Mouse (Mus musculus): Measurements from ENCODE around the gene Igdcc3. TPM values are rescaled to one million over a fixed set of nuclear protein-coding genes. Genes with fewer than 3 reads are reported as not detected.

Igdcc3 gene
- polyA plus RNA-seq, 1 experiment from 2014 or later = 17.0 TPM

DNA sequence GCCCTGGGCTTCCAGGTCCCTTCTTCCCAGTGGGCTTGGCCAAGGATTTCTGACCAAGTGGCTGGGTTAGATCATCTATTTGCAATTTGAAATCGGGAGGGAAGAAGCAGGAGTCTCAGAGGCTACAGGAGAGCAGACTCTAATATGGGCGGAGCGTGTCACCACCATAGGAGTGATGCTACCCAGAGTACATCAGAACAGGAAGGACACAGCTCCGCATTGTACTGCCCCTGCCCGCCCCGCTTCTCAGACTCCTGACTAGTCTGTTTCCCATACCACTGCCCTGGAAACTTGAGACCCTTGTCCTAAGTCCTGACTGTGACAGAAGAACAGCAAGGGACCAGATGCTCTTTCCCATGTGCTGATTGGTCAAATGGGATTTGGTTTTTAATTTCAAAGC is 16.6 kb downstream of the Igdcc3 start:
- H3K9ac ChIP-seq (replicated peaks; ENCODE audit: low read length) = no peak overlapping the region
- no peaks in the 10 kb centered on the region for H3K9me3 ChIP-seq (replicated peaks; ENCODE audit: control insufficient read depth, low read length)
- ATAC-seq (replicated peaks; ENCODE audit: insufficient number of reproducible peaks, low FRiP score, low TSS enrichment, low read depth) = no peak; the same call in 1 of the 2 replicates
- no peak overlapping the region for H3K27ac ChIP-seq (replicated peaks; ENCODE audit: low read depth, low read length)
- H3K4me3 ChIP-seq (ENCODE audit: low read depth, low read length) = no peak overlapping the region
- peak; percentile 64 for DNase-seq (ENCODE audit: low spot score)
- peaks cover 23% of the 10 kb centered on the region for H3K4me1 ChIP-seq (ENCODE audit: control insufficient read depth, insufficient read depth, low read length)
- H3K36me3 ChIP-seq (replicated peaks; ENCODE audit: control insufficient read depth, insufficient read depth, low read depth, low read length) = no peaks in the 10 kb centered on the region
- H3K27me3 ChIP-seq (ENCODE audit: control insufficient read depth, insufficient read depth, low read length) = no peaks in the 10 kb centered on the region
- H3K4me2 ChIP-seq (ENCODE audit: low read depth, low read length) = no peak overlapping the region
- WGBS = 18% methylated on average over 6 of the region's 6 CpGs

DNA sequence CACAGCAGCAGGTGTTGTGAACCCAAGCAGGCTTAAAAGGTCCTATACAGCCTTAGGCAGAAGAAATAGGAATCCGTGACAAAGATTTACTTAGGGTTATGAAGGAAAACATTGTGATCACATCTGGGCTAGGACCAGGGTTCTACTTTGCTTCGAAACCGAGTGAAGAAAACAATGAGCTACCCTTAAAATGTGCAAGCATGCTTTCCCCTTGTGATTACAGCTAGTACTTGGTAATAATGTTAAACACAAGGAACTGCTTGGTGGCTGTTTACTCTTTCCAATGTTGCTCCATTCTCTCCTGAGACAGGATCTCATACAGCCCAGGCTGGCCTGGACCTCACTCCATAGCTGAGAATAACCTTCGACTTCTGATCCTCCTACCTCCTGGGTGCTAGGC is 20.2 kb downstream of the Igdcc3 start:
- Histone ChIP-seq H3K27me3 (ENCODE audit: control insufficient read depth, insufficient read depth, low read length) (no peaks in the 10 kb centered on the region), H3K4me1 (ENCODE audit: control insufficient read depth, insufficient read depth, low read length) (peaks cover 13% of the 10 kb centered on the region), H3K9ac (replicated peaks; ENCODE audit: low read length) (0 out of 2 replicates have a peak overlapping the region, but pooled peaks have one; percentile 15), H3K4me2 (ENCODE audit: low read depth, low read length) (no peak overlapping the region; the same call in 1 of the 2 replicates), H3K27ac (replicated peaks; ENCODE audit: low read depth, low read length) (peak overlapping the region; percentile 49), H3K9me3 (replicated peaks; ENCODE audit: control insufficient read depth, low read length) (no peaks in the 10 kb centered on the region), H3K36me3 (replicated peaks; ENCODE audit: control insufficient read depth, insufficient read depth, low read depth, low read length) (no peaks in the 10 kb centered on the region), H3K4me3 (ENCODE audit: low read depth, low read length) (no peak overlapping the region)
- DNase-seq (ENCODE audit: low spot score) (no peak), ATAC-seq (replicated peaks; ENCODE audit: insufficient number of reproducible peaks, low FRiP score, low TSS enrichment, low read depth) (no peak)
- 15% methylated on average over 4 of the region's 4 CpGs for whole genome bisulfite sequencing

DNA sequence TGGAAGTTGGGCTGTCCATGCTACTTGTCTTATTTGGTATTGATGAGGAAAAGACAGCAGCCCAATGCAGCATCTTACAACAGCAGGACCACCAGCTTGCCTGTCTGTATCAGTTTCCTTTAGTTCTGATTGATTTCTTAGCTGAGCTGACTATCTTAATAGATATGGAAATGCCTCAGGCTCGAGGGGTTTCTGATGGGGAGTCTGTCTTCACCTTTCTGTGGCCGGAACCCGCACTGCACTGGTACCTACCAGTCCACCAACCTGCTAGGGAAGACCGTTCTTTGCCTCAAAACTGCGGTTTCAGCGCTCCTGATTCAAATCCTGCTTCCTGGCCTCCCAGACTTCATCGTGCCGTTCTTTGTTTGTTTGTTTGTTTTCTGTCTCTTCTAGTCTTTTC is 20.9 kb downstream of the Igdcc3 start:
- DNase-seq (ENCODE audit: low spot score) (no peak), ATAC-seq (replicated peaks; ENCODE audit: insufficient number of reproducible peaks, low FRiP score, low TSS enrichment, low read depth) (no peak)
- H3K27ac ChIP-seq (replicated peaks; ENCODE audit: low read depth, low read length) = peak overlapping the region; percentile 72; the same call in 1 of the 2 replicates
- H3K36me3 ChIP-seq (replicated peaks; ENCODE audit: control insufficient read depth, insufficient read depth, low read depth, low read length) = no peaks in the 10 kb centered on the region
- no peak overlapping the region for H3K4me3 ChIP-seq (ENCODE audit: low read depth, low read length)
- no peak overlapping the region; the same call in 1 of the 2 replicates for H3K9ac ChIP-seq (replicated peaks; ENCODE audit: low read length)
- no peak overlapping the region; the same call in 1 of the 2 replicates for H3K4me2 ChIP-seq (ENCODE audit: low read depth, low read length)
- WGBS = 9% methylated on average over 8 of the region's 8 CpGs
- H3K27me3 ChIP-seq (ENCODE audit: control insufficient read depth, insufficient read depth, low read length) = no peaks in the 10 kb centered on the region
- peaks cover 12% of the 10 kb centered on the region for H3K4me1 ChIP-seq (ENCODE audit: control insufficient read depth, insufficient read depth, low read length)
- H3K9me3 ChIP-seq (replicated peaks; ENCODE audit: control insufficient read depth, low read length) = no peaks in the 10 kb centered on the region

DNA sequence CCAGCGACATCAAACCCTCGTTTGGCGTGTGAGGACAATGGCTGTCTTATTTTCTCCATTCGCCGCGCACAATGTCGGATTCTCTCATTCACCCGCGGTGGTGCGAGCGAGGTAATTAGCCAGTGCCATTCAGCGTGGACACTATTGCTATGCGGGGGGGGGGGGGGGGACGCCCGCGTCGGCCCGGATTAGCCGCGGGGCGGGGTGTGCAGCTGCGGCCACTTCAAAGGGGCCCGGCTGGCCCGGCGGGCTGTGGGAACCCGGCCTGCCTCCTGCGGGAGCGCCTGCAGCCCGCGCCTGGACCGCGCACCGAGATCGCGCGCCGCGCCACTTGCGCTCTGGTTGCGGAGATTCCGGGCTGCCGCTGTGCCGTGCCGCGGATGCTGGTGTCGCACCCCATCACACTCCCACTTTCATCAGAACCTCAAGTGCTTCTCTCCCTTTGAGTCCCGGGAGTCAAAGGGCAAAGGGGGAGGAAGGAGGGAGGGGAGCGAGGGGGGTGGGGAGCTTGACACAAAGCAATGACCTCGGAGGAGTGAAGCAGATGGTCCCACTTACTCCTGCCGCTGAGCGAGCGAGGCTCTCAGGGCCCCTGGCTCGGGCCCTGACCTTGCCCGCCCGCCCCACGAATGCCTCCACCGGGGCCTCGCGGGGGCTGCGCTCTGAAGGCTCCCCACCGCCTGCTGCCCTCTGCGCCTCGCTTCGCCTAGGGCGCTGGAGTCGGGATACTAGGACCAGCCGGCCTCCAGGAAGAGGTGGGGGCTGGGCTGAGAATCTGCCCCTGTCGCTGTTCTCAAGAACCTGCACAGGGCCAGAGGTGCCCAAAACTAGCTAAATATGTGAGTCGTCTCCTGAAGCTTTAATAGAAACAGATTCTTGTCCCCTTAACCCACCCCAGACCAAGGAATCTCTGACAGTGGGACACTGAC is 22.0 kb downstream of the Igdcc3 start:
- WGBS = under 1% methylated on average over 58 of the region's 69 CpGs
- Histone ChIP-seq H3K27ac (replicated peaks; ENCODE audit: low read depth, low read length) (peak overlapping the region; percentile 72), H3K9ac (replicated peaks; ENCODE audit: low read length) (peak overlapping the region; percentile 70), H3K9me3 (replicated peaks; ENCODE audit: control insufficient read depth, low read length) (no peaks in the 10 kb centered on the region), H3K27me3 (ENCODE audit: control insufficient read depth, insufficient read depth, low read length) (no peaks in the 10 kb centered on the region), H3K4me3 (ENCODE audit: low read depth, low read length) (peak overlapping the region; percentile 44), H3K4me1 (ENCODE audit: control insufficient read depth, insufficient read depth, low read length) (peaks cover 11% of the 10 kb centered on the region), H3K36me3 (replicated peaks; ENCODE audit: control insufficient read depth, insufficient read depth, low read depth, low read length) (no peaks in the 10 kb centered on the region), H3K4me2 (ENCODE audit: low read depth, low read length) (peak overlapping the region; percentile 77)
- DNase-seq (ENCODE audit: low spot score) = peak; percentile 85
- peak; percentile 66 for ATAC-seq (replicated peaks; ENCODE audit: insufficient number of reproducible peaks, low FRiP score, low TSS enrichment, low read depth)

DNA sequence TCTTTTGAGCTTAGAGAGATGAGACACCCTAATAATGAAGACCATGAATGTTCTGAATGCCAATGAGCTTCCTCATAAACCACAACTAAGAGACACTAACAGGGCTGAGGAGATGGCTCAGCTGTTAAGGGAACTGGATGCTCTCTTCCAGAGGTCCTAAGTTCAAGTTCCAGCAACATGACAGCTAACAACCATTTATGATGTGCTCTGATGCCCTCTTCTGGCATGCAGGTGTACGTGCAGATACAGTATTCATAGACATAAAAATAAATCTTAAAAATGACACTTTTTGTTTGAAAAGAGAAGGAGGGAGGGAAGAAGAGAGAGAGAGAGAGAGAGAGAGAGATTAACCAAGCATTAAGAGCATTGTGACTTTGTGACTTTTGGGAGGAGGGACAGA is 23.9 kb downstream of the Igdcc3 start:
- Histone ChIP-seq H3K4me1 (ENCODE audit: control insufficient read depth, insufficient read depth, low read length) (peaks cover 11% of the 10 kb centered on the region), H3K4me2 (ENCODE audit: low read depth, low read length) (no peak overlapping the region), H3K9ac (replicated peaks; ENCODE audit: low read length) (no peak overlapping the region), H3K27ac (replicated peaks; ENCODE audit: low read depth, low read length) (no peak overlapping the region), H3K4me3 (ENCODE audit: low read depth, low read length) (no peak overlapping the region), H3K27me3 (ENCODE audit: control insufficient read depth, insufficient read depth, low read length) (no peaks in the 10 kb centered on the region), H3K9me3 (replicated peaks; ENCODE audit: control insufficient read depth, low read length) (no peaks in the 10 kb centered on the region), H3K36me3 (replicated peaks; ENCODE audit: control insufficient read depth, insufficient read depth, low read depth, low read length) (no peaks in the 10 kb centered on the region)
- ATAC-seq (replicated peaks; ENCODE audit: insufficient number of reproducible peaks, low FRiP score, low TSS enrichment, low read depth) (no peak), DNase-seq (ENCODE audit: low spot score) (no peak)
- WGBS = 8% methylated on average over 1 of the region's 1 CpGs

DNA sequence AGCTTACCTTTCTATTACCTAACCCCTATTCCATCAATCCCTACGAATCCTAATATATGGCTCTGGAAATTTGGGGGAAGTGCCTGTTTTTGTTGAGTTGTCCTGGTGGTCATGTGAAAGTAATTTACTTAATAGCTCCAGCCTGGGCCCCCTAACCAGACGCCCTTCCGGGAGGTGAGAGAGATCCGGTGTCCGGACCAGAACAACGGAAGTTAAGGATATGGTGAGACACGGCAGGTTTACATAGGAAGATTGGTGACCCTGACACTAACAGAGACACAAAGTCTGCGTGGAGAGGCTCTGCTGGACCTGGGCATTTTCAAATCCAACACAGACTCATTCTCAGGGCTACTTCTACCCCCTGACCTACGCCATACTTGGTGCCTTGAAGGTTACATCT is 25.4 kb downstream of the Igdcc3 start:
- Histone ChIP-seq H3K36me3 (replicated peaks; ENCODE audit: control insufficient read depth, insufficient read depth, low read depth, low read length) (no peaks in the 10 kb centered on the region), H3K4me2 (ENCODE audit: low read depth, low read length) (no peak overlapping the region), H3K4me1 (ENCODE audit: control insufficient read depth, insufficient read depth, low read length) (peaks cover 9% of the 10 kb centered on the region), H3K9me3 (replicated peaks; ENCODE audit: control insufficient read depth, low read length) (no peaks in the 10 kb centered on the region), H3K9ac (replicated peaks; ENCODE audit: low read length) (no peak overlapping the region; the same call in 1 of the 2 replicates), H3K27me3 (ENCODE audit: control insufficient read depth, insufficient read depth, low read length) (no peaks in the 10 kb centered on the region), H3K27ac (replicated peaks; ENCODE audit: low read depth, low read length) (peak overlapping the region; percentile 62; the same call in 1 of the 2 replicates), H3K4me3 (ENCODE audit: low read depth, low read length) (no peak overlapping the region)
- DNase-seq (ENCODE audit: low spot score) (peak; percentile 75), ATAC-seq (replicated peaks; ENCODE audit: insufficient number of reproducible peaks, low FRiP score, low TSS enrichment, low read depth) (no peak)
- 41% methylated on average over 9 of the region's 9 CpGs for WGBS

DNA sequence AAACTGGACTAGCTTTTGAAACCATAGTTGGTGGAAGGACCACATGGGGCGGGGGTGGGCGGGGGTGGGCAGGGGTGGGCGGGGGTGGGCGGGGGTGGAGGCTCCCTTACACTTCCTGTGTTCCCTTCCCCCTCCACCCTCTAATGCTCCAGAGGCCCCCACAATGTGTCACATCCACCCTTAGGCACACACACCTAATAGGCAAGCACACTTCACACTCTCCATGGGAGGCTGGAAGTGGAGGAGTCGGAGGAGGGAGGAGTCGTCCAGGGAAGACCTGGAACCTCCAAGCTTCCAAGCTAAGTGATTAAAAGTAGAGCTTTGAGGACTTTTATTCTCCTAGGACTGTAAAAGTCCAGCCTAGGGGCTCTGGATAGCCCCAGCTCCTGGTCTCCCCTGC is 27.5 kb downstream of the Igdcc3 start:
- Histone ChIP-seq H3K27ac (replicated peaks; ENCODE audit: low read depth, low read length) (no peak overlapping the region), H3K9me3 (replicated peaks; ENCODE audit: control insufficient read depth, low read length) (no peaks in the 10 kb centered on the region), H3K36me3 (replicated peaks; ENCODE audit: control insufficient read depth, insufficient read depth, low read depth, low read length) (no peaks in the 10 kb centered on the region), H3K4me3 (ENCODE audit: low read depth, low read length) (no peak overlapping the region), H3K4me1 (ENCODE audit: control insufficient read depth, insufficient read depth, low read length) (peaks cover 2% of the 10 kb centered on the region; the same call in 1 of the 2 replicates), H3K9ac (replicated peaks; ENCODE audit: low read length) (no peak overlapping the region), H3K27me3 (ENCODE audit: control insufficient read depth, insufficient read depth, low read length) (no peaks in the 10 kb centered on the region), H3K4me2 (ENCODE audit: low read depth, low read length) (no peak overlapping the region)
- ATAC-seq (replicated peaks; ENCODE audit: insufficient number of reproducible peaks, low FRiP score, low TSS enrichment, low read depth) = no peak
- no peak for DNase-seq (ENCODE audit: low spot score)
- WGBS = 35% methylated on average over 5 of the region's 6 CpGs

DNA sequence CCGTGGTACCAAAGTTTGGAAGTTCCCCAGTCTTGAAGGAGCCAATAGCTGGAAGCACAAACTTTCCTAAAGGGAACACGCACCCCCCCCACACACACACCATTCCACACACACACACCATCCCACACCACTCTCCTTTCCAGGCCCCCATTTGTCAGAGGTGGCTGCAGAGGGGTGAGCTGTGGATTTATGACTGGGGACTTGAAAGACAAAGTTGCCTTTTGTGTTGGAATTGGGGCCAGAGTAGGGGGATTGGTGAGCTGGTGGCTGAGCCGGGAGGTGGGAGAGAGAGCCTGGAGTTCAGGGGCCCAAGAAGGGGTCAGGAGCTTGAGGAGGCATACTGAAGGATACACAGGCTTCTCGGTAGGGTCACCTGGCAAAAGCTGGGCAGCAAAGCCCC is 28.0 kb downstream of the Igdcc3 start:
- Histone ChIP-seq H3K4me1 (ENCODE audit: control insufficient read depth, insufficient read depth, low read length) (peaks cover 2% of the 10 kb centered on the region; the same call in 1 of the 2 replicates), H3K4me2 (ENCODE audit: low read depth, low read length) (no peak overlapping the region), H3K27me3 (ENCODE audit: control insufficient read depth, insufficient read depth, low read length) (no peaks in the 10 kb centered on the region), H3K36me3 (replicated peaks; ENCODE audit: control insufficient read depth, insufficient read depth, low read depth, low read length) (no peaks in the 10 kb centered on the region), H3K9me3 (replicated peaks; ENCODE audit: control insufficient read depth, low read length) (no peaks in the 10 kb centered on the region), H3K9ac (replicated peaks; ENCODE audit: low read length) (no peak overlapping the region), H3K4me3 (ENCODE audit: low read depth, low read length) (no peak overlapping the region), H3K27ac (replicated peaks; ENCODE audit: low read depth, low read length) (peak overlapping the region; percentile 38; the same call in 1 of the 2 replicates)
- 45% methylated on average over 4 of the region's 4 CpGs for WGBS
- no peak for ATAC-seq (replicated peaks; ENCODE audit: insufficient number of reproducible peaks, low FRiP score, low TSS enrichment, low read depth)
- no peak for DNase-seq (ENCODE audit: low spot score)

Data from embryonic facial prominence, embryonic 11.5 days (tissue).